Mouse (Mus musculus): ENCODE data around the gene Wfdc5.

DNA sequence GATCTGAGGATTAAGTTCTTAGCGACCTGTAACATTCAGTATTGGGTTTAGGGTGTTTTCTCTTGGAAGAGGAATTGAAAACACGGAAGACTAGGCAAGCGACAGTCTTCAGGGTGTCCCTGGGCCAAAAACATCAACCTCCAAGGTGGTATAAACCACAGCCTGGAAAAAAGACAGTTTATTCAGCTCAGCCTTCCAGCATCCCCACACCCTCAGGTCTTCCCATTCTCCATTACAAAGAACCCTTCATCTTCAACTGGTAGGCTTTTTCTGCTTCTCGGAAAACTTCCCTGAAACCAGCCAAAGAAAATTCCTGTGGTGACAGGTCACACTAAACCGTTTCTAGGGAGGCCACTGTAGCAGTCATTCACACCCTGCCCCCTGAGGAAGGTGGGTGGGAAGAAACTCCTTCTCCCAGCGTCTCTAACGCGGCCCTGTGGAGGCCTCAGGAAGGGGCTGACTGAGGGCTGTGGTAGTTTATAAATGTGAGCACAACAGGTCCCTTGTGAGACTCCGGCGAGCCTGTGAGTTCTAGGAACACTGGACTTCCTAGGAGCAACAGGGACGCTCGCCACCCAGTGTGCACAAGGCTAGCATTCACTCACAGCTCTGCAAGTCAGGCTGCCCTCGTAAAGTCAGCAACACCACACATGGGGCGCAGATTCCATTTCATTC lies 32.3 kb downstream of the Wfdc5 start:
- no peak for TF ChIP-seq POLR2A (IDR thresholded peaks at IDR 0.05; ENCODE audit: borderline replicate concordance, low read depth, low read length)
- TF ChIP-seq CTCF (IDR thresholded peaks at IDR 0.05; ENCODE audit: low read depth, low read length), result no peak
